Mouse (Mus musculus) liver, embryonic 14.5 days (tissue): ENCODE measurements around the gene Defb23. TPM values are rescaled to one million over a fixed set of nuclear protein-coding genes. Genes with fewer than 3 reads are reported as not detected.

Experiments used
- ATAC-seq: fragments of 200-750 bp; cut with Nextera tagmentation; 2 replicates; pipeline ENCODE4 v1.8.0; 2017; ENCODE audit warnings: moderate number of reproducible peaks, mild to moderate bottlenecking, moderate library complexity; ENCODE audit not compliant: insufficient read depth
- DNase-seq, 3 experiments: peaks; one replicate each; pipeline ENCODE4 v3.0.0-alpha.2; 2012 to 2013; ENCODE audit warnings: low read depth in 3 of 3, low spot score in 3 of 3
- H3K27ac ChIP-seq: fragments of 300-500 bp; sonication (generic); 2 replicates; pipeline ENCODE4 v1.5.1; 2014; ENCODE audit warnings: moderate library complexity, mild to moderate bottlenecking, control low read depth, inconsistent platforms
- H3K27me3 ChIP-seq: fragments of 300-500 bp; sonication (generic); 2 replicates; pipeline ENCODE4 v1.6.1; 2014; ENCODE audit warnings: mild to moderate bottlenecking, low read length, moderate library complexity; ENCODE audit not compliant: control insufficient read depth, insufficient read depth
- H3K36me3 ChIP-seq: fragments of 300-500 bp; sonication (generic); replicated peaks from 2 replicates; pipeline ENCODE4 v1.6.1; 2014; ENCODE audit warnings: low read depth; ENCODE audit not compliant: control insufficient read depth, insufficient read depth
- H3K4me1 ChIP-seq, 2 experiments: fragments of 200-500 bp in 1 of 2; fragments of 300-500 bp in 1 of 2; sonication (generic) in 1 of 2; replicated peaks; 2 replicates each; pipeline ENCODE4 v1.6.1; 2012 to 2014; ENCODE audit warnings: antibody characterized with exemption in 1 of 2, inconsistent platforms in 1 of 2, low read length in 1 of 2; ENCODE audit not compliant: control insufficient read depth in 2 of 2, insufficient read depth in 2 of 2
- H3K4me2 ChIP-seq: fragments of 300-500 bp; sonication (generic); 2 replicates; pipeline ENCODE4 v1.6.1; 2014; ENCODE audit warnings: low read depth, mild to moderate bottlenecking, control low read depth, moderate library complexity
- H3K4me3 ChIP-seq, 2 experiments: fragments of 200-500 bp in 1 of 2; fragments of 300-500 bp in 1 of 2; sonication (generic) in 1 of 2; 2 replicates each; pipeline ENCODE4 v1.5.1; 2012 to 2014; ENCODE audit warnings: low read depth in 2 of 2, low read length in 2 of 2, mild to moderate bottlenecking in 2 of 2, control low read depth in 1 of 2, inconsistent platforms in 1 of 2, moderate library complexity in 1 of 2; ENCODE audit not compliant: insufficient read depth in 1 of 2
- H3K9ac ChIP-seq: fragments of 300-500 bp; sonication (generic); replicated peaks from 2 replicates; pipeline ENCODE4 v1.6.1; 2014; ENCODE audit warnings: mild to moderate bottlenecking, control low read depth, moderate library complexity
- H3K9me3 ChIP-seq: fragments of 300-500 bp; sonication (generic); 2 replicates; pipeline ENCODE4 v1.6.1; 2016; ENCODE audit warnings: low read length, mixed read lengths; ENCODE audit not compliant: control insufficient read depth
- CTCF ChIP-seq: IDR thresholded peaks from 2 replicates; pipeline ENCODE4 v1.5.1; 2016; ENCODE audit warnings: antibody characterized with exemption, low read depth, control low read depth
- EP300 ChIP-seq: IDR thresholded peaks from 2 replicates; pipeline ENCODE4 v1.6.1; 2016; ENCODE audit warnings: antibody characterized with exemption, low read depth
- WGBS: fragments of 180-500 bp; shearing (Covaris S2); extraction: QIAGEN DNeasy Blood & Tissue Kit; methylation state at CpG from one replicate; pipeline ENCODE4 v1.1.7; 2014; ENCODE audit not compliant: insufficient replicate concordance; 5-methylcytosine and 5-hydroxymethylcytosine counted together
- polyA plus RNA-seq, 2 experiments: library from polyadenylated mRNA; depleted of rRNA in 1 of 2; stranded (reverse) in 1 of 2; unstranded in 1 of 2; fragments of >200 nt; fragmentation: Nextera tagmentation in 1 of 2; extraction: Ambion mirVana in 1 of 2; gene quantifications; 2 replicates each; pipeline versions ENCODE4 v1.2.1 to v1.2.3; 2012 to 2014

The Defb23 gene
- polyA plus RNA-seq, 2 experiments, result not detected

DNA sequence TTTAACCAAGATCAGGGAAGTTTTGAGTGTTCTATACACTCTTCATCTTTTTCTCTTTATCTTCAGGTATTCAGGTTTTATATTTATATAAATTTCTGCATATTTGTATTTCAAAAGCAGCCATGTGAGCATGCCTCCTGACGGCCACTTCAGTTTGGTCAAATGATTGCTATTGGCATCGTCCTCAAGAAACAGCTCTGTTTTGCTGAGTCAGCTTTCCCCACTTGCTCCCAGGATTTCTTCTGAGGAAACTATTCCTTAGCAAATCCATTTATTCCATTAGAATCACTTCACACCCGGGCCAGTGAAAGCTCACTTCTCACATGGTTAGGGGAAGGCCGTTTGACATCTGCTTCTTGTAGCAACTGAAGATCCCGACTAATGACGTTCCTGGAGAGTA lies 33.6 kb upstream of the Defb23 start:
- Histone ChIP-seq H3K27me3 (no peaks in the 10 kb centered on the region), H3K4me2 (no peak overlapping the region), H3K4me3 (no peak overlapping the region), H3K27ac (no peak overlapping the region), H3K9me3 (no peaks in the 10 kb centered on the region), H3K36me3 (no peaks in the 10 kb centered on the region), H3K4me1 (no peaks in the 10 kb centered on the region), H3K9ac (no peak overlapping the region)
- DNase-seq, result no peak
- no peak for ATAC-seq
- WGBS, result 63% methylated on average over 6 of the region's 6 CpGs
- TF ChIP-seq EP300, result no peak
- TF ChIP-seq CTCF, result no peak

DNA sequence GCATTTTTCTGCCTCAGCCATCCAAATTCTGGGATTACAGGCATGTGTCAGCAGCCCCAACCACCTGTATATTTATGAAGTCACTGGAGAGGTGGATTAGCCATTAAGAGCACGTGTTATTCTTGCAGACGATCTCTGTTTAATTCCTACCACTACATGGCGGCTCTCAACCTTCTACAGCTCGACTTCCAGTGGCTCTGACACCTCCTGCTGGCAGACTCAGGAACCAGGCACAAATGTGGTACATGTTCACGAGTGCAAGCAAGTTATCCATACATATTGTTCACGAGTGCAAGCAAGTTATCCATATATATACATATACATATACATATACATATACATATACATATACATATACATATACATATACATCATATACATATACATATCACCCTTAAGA lies 28.7 kb upstream of the Defb23 start:
- H3K9me3 ChIP-seq, result no peaks in the 10 kb centered on the region
- TF ChIP-seq CTCF (0 out of 2 replicates have a peak, but pooled peaks have one; percentile 20), EP300 (no peak)
- H3K27ac ChIP-seq, result no peak overlapping the region
- H3K36me3 ChIP-seq, result no peaks in the 10 kb centered on the region
- H3K9ac ChIP-seq, result no peak overlapping the region
- DNase-seq (no peak), ATAC-seq (no peak)
- no peaks in the 10 kb centered on the region for H3K27me3 ChIP-seq
- no peak overlapping the region for H3K4me2 ChIP-seq
- no peaks in the 10 kb centered on the region for H3K4me1 ChIP-seq
- 53% methylated on average over 6 of the region's 6 CpGs for WGBS
- no peak overlapping the region for H3K4me3 ChIP-seq

- no peaks in the 10 kb centered on the region for H3K27me3 ChIP-seq
- ATAC-seq (no peak), DNase-seq (no peak)
- TF ChIP-seq EP300 (no peak), CTCF (no peak)
- H3K4me1 ChIP-seq, result no peaks in the 10 kb centered on the region
- no peak within 1 kb of the TSS for H3K4me3 ChIP-seq
- no peak within 1 kb of the TSS for H3K9ac ChIP-seq
- H3K9me3 ChIP-seq, result no peaks in the 10 kb centered on the region
- H3K4me2 ChIP-seq, result no peak within 1 kb of the TSS
- H3K36me3 ChIP-seq, result no peaks in the 10 kb centered on the region
- no peak within 1 kb of the TSS for H3K27ac ChIP-seq
These were observed 25.6 kb upstream of the Defb23 start, which contains the start of gene Defb22 for GRCm38 (mm10) chr2:152490038-152490437. Defb22 (minus strand) TSS chr2:152490138.

GRCm38 (mm10) chr2:152487024-152487423 lies 22.6 kb upstream of the Defb23 start:
- no peak overlapping the region for H3K4me2 ChIP-seq
- no peaks in the 10 kb centered on the region for H3K27me3 ChIP-seq
- no peaks in the 10 kb centered on the region for H3K4me1 ChIP-seq
- H3K9me3 ChIP-seq, result no peaks in the 10 kb centered on the region
- H3K4me3 ChIP-seq, result no peak overlapping the region
- H3K9ac ChIP-seq, result no peak overlapping the region
- DNase-seq (no peak), ATAC-seq (no peak)
- 59% methylated on average over 2 of the region's 2 CpGs for WGBS
- TF ChIP-seq CTCF, result peak; percentile 69
- TF ChIP-seq EP300, result no peak
- H3K27ac ChIP-seq, result no peak overlapping the region
- no peaks in the 10 kb centered on the region for H3K36me3 ChIP-seq

DNA sequence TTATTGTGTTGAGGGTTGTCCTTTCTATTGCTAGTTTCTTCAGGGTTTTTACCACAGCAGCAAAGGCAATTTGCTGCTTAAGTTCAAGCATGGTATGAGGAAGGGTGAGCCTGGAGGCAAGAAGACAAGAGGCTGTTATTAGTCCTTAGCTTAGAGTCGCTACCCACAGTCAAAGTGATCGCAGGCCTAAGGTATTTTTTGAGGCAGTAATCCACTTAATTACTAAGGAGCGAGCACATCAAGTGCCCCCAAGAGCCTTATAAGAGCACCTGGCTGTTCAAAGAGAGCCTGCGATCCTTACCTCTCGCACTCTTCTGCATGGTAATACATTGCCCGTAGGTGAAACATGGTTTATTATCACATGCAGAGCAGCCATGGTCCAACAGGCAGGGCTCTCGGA lies 17.3 kb upstream of the Defb23 start:
- Histone ChIP-seq H3K9me3 (no peaks in the 10 kb centered on the region), H3K4me2 (no peak overlapping the region), H3K4me1 (no peaks in the 10 kb centered on the region), H3K4me3 (no peak overlapping the region), H3K9ac (no peak overlapping the region), H3K27me3 (no peaks in the 10 kb centered on the region), H3K27ac (no peak overlapping the region), H3K36me3 (no peaks in the 10 kb centered on the region)
- ATAC-seq (no peak), DNase-seq (no peak)
- no peak for TF ChIP-seq CTCF
- TF ChIP-seq EP300, result no peak
- WGBS, result 69% methylated on average over 7 of the region's 7 CpGs

- H3K4me1 ChIP-seq, result no peaks in the 10 kb centered on the region
- no peak overlapping the region for H3K27ac ChIP-seq
- DNase-seq (no peak), ATAC-seq (no peak)
- H3K4me2 ChIP-seq, result no peak overlapping the region
- 47% methylated on average over 3 of the region's 3 CpGs for whole genome bisulfite sequencing
- TF ChIP-seq EP300 (no peak), CTCF (no peak)
- no peaks in the 10 kb centered on the region for H3K36me3 ChIP-seq
- H3K9ac ChIP-seq, result no peak overlapping the region
- no peaks in the 10 kb centered on the region for H3K9me3 ChIP-seq
- no peaks in the 10 kb centered on the region for H3K27me3 ChIP-seq
- H3K4me3 ChIP-seq, result no peak overlapping the region
These were observed 16.5 kb upstream of the Defb23 start for GRCm38 (mm10) chr2:152480881-152481280.
